Mouse (Mus musculus): Measurements from ENCODE around the gene Prrt2.

DNA sequence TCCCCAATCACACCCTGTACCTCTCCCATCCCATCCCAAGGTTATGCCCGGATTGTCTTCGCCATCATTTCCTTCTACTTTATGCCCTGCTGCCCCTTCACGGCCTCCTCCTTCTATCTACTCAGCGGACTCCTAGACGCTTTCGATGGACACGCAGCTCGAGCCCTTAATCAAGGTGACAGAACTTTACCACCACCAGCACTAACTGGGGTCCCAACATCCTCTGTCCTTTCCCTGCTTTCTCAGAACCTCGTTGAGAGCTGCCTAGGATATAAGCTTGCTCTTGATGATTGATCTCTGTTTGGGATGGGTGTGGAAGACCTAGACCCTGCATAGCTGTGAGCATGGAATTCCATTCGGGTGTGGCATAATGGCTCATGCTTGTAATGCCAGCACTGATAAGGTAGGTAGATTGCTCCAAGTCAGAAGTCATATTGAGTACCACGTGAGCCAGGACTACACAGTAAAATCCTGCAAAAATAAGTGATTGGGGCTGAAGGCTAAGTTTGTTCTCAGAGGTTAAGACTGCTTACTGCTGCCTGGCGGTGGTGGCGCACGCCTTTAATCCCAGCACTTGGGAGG is 44.0 kb downstream of the Prrt2 start:
- TF ChIP-seq CTCF (IDR thresholded peaks at IDR 0.05; ENCODE audit: control insufficient read depth, insufficient read depth, insufficient read length) (no peak), MYOD1 (IDR thresholded peaks at IDR 0.05; ENCODE audit: control insufficient read depth, insufficient read length, low read depth) (no peak)
